Mouse (Mus musculus) adrenal gland, adult 18-20 months (tissue): Measurements from ENCODE around the gene Snai3. TPM values are rescaled to one million over a fixed set of nuclear protein-coding genes. Genes with fewer than 3 reads are reported as not detected.

Experiments
- DNase-seq, 2 experiments: peaks; one replicate each; pipeline ENCODE4 v3.0.0; 2021 to 2022; ENCODE audit warnings: low spot score in 2 of 2
- microRNA-seq, 2 experiments: library from miRNA; unstranded; fragments of <30 nt; microRNA quantifications; one replicate each; pipeline ENCODE4 v1.2.0; 2021; ENCODE audit warnings: borderline number of aligned reads in 2 of 2
- total RNA-seq, 2 experiments: library from RNA; stranded (reverse); gene quantifications; 1 replicate in 1 of 2; 2 replicates in 1 of 2; pipeline ENCODE4 v1.2.3; 2021

Snai3 gene
- total RNA-seq, 2 experiments from 2014 or later, result not detected

GRCm38 (mm10) chr8:122431694-122432442 is 28.7 kb downstream of the Snai3 start:
- DNase-seq, result no peak

DNA sequence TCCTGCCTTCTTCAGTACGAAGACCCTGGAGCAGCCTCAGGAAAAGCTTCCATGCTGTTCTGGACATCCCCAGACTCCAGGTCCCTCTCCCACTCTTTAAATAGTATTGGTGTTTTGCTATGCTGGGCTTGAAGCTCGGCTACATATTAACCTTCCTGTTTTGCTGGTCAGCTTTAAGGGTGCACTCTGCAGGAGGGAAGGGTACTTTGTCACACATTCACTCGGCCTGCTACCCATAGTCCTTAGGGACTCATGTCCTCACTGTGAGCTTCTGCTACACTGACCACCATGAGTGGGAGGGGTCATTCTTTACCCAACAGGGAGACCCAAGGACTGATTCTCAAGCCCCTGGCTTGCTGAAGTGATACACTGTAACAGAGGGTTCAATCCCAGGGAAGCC is 29.9 kb downstream of the Snai3 start:
- DNase-seq, result no peak

DNA sequence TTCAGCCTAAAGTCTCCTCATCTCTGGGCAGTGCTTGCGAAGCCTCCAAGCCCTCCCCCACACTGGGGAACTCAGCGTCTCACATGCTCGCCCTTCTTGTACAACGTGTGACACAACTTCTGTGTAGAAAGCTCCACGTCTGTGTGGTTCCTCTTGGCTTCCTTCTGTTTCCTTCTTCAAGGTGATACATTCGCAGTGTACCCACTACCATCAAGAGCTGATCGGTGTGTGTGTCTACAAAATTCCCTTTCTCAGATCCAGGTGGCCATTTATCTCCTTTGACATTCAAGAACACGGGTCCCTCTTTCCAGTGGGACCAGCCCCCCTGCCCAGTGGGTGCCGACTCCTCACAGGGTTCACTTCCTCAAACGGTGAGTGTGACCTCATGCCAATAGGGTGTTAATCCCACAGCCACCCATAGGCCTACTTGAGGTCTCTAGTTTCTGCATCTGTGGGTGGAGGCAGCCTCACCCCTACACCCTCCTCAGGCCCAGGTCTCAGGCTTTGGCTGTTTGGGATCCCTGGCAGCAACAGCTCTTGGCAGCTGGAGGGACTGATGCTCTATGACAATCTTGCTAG is 30.4 kb downstream of the Snai3 start:
- DNase-seq, result no peak

DNA sequence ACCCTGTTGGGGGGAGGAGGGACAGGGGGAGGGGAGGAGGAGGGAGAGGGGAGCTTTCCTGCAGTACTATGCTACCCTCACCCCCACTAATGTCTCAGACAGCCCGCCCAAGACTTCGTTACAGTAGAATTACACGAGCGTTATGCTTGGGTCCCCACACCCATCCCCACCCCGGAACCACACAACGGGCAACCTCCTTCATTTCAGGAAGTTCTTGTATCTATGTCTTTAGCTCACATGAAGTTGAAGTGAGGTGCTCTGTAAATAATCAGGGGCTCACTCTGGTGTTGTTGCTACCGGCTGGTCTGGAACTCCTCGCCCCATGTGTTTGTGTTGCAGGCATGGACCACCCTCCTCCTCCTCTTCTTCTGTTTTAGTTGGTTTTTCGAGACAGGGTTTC is 32.4 kb downstream of the Snai3 start:
- DNase-seq, result no peak

GRCm38 (mm10) chr8:122427607-122428006 is 32.9 kb downstream of the Snai3 start:
- DNase-seq, result no peak

DNA sequence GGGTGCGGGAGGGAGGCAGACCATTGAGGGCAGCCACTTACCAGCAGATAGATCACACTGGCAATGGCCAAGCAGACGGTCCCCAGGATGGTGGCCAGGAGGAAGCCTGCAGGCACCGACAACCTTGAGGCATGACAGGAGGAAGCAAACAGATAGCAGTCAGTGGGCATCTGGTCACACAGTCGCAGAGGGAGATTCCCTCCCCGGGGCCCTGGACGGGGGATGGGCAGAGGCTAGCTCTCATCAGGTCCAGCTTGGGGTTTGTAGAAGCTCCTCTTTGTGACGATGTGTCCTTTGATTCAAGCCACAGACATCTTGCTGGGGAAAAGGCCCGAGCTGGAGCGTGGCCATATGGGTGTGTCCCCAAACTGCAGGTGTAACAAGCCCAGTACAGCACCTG is 34.4 kb downstream of the Snai3 start:
- no peak for DNase-seq

GRCm38 (mm10) chr8:122423659-122424058 is 36.9 kb downstream of the Snai3 start:
- DNase-seq, result peak in 1 of 2 experiments; percentile 21

GRCm38 (mm10) chr8:122423217-122423616 is 37.3 kb downstream of the Snai3 start:
- peak in 1 of 2 experiments; percentile 15 for DNase-seq

GRCm38 (mm10) chr8:122421376-122422070 is 39.0 kb downstream of the Snai3 start, which contains the start of gene Il17c:
Gene Il17c, plus strand, starts transcription at chr8:122422020.
- no peak for DNase-seq

DNA sequence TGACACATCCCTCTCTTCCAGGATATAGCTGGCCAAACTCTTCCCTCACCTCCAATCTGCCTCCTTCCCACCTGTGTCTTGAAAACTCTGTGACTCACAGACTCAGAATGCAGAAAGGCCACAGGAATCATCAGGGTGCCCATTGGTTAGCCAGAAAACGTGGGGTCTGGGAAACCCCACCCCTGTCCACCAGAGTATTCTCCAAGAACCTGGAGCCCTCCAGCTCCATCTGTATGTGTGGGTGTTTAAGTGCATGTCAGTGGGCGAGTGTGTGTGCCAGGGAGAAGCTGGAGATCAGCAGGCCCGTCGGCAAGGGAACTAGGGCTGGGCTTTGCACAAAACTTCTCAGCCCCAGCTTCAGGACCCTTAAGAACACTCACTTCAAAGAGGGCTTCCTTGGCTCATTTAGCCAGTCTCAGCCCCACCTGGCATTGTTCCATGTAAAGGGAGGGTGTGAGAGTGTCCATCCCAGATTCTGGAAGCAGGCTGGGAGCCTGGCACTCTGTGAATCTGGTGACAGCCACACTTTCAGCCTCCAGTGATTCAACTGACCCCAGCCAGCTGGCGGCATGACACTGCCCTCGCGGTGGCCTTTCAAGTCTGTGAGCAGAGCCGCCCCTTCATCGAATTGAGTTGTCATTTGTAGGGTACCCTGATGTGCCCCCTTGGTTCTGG is 40.5 kb downstream of the Snai3 start:
- DNase-seq, result no peak

DNA sequence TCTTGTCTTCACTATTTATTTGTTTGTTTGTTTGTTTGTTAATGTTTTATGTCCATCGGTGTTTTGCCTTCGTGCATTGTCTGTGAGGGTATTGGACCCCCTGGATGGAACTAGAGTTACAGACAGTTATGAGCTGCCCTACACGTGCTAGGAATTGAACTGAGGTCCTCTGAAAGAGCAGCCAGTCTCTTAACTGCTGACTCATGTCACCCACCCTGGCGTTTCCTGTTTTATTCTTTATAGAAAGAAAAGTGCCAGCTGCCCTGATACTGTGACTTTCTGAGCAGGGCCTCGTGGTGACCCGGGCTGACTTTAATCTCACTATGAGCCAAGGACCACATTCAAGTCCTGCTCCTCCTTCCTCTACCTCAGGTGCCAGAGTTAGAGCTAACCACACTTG is 45.0 kb downstream of the Snai3 start:
- no peak for DNase-seq

DNA sequence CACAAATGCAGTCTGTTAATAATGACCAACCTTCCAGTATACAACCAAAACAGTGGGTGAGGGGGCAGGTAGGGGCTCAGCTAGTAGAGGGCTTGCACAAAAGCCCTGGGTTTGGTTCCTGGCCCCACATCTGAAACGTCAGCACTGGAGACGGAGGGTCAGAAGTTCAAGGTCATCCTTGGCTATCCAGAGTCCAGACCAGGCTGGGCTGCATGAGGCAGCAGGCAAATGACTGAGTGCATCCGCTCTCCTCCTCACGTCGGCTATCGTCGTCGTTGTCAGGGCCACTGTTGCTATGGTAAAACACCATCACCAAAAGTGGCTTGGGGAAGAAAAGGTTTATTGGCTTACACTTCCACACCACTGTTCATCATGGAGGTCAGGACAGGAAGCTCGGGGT is 46.2 kb downstream of the Snai3 start:
- no peak for DNase-seq

DNA sequence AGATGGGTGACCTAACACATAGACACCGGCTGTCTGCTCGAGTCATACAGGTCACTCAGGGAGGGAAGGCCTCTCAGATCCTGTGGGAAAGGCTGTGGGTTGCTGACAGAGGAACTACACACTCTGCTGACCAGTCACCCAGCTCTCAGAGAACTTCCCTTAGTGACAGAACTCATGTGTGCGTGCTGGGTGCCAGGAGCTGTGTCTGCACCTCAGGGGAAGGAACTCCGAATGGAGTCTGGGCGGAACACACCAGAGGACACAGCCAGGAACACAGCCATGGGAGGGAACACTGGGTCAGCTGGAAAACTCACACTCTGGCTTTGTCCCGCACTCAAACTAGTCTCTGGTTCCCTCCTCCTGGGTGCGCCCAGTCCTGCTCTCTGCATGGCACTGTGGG is 52.9 kb downstream of the Snai3 start:
- no peak for DNase-seq

GRCm38 (mm10) chr8:122405146-122405805 is 55.3 kb downstream of the Snai3 start:
- DNase-seq, result no peak

Small RNAs within 50 kb of the gene (microRNA-seq; reads per million reads assigned to microRNA genes)
- 0 reads per million in 2 experiments for gene Gm24366

Other genes with a start within 250 kb of the Snai3 start
- 10 to 100 TPM; 11.8 to 14.2 TPM for gene Zfpm1, start 178.6 kb downstream of the Snai3 start, total RNA-seq
- gene Trhr2, start 100.0 kb downstream of the Snai3 start, total RNA-seq, result not detected
- 10 to 100 TPM; 39.9 to 45.1 TPM for gene Zc3h18, start 84.1 kb downstream of the Snai3 start, total RNA-seq
- gene Il17c, start 38.7 kb downstream of the Snai3 start, total RNA-seq, result not detected
- gene Cyba, start 27.8 kb downstream of the Snai3 start, total RNA-seq, result 10 to 100 TPM; 29.0 to 53.7 TPM
- 10 to 100 TPM; 20.1 to 20.3 TPM for gene Mvd, start 17.3 kb downstream of the Snai3 start, total RNA-seq
- 10 to 100 TPM; 39.1 to 66.6 TPM for gene Rnf166, start 15.3 kb upstream of the Snai3 start, total RNA-seq
- 10 to 100 TPM; 20.8 to 24.2 TPM for gene Ctu2, start 15.4 kb upstream of the Snai3 start, total RNA-seq
- 10 to 100 TPM; 14.1 to 28.4 TPM for gene Piezo1, start 90.6 kb upstream of the Snai3 start, total RNA-seq
- 1 to 10 TPM; 4.7 to 4.9 TPM for gene Cdt1, start 107.3 kb upstream of the Snai3 start, total RNA-seq
- 10 to 100 TPM; 71.3 to 71.7 TPM for gene Aprt, start 116.2 kb upstream of the Snai3 start, total RNA-seq
- 1 to 10 TPM; 5.0 to 6.1 TPM for gene Galns, start 150.7 kb upstream of the Snai3 start, total RNA-seq
- gene Trappc2l, start 150.9 kb upstream of the Snai3 start, total RNA-seq, result 10 to 100 TPM; 63.1 to 64.5 TPM
- not detected for gene Pabpn1l, start 162.0 kb upstream of the Snai3 start, total RNA-seq
- 10 to 100 TPM; 10.5 to 28.9 TPM for gene Cbfa2t3, start 238.4 kb upstream of the Snai3 start, total RNA-seq